Mouse (Mus musculus): ENCODE results near the gene Cabp4.
A peak's percentile ranks its signal among the peaks of the same experiment; 100 is the strongest.
"Not testable (repeated sequence)": the region's sequence is repeated elsewhere in the genome, so short reads cannot be mapped to it uniquely, and the experiment has no call there.

Cabp4 gene

DNA sequence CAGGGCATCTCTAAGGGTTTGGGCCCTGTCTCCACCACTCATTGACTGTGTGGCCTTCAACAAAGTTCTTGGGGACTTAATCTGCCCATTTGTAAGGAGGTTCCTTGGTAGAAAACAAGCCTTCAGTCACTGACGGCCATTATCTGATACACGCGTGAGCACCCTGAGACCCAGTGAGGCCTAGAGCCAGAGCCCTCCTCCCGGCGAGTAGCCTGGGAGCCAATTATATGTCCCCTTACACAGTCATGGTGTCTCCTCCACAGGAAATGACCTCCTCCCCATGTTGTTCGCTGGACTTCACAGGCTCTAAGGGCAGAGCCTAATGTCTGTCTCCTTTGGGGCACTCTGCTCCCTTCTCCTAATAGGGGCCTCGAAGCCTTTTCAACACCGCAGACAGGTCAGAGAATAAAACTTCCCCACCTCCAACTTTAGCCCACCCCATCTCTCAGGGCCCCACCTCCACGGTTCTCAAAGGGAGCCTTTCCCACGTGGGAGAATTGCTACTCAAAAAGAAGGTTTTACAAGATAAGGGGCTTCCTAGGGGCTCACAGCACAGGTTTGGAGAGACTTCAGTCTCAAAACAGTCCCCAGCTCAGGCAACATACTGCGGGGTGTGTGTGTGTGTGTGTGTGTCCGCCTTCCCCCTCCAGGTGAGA lies 2.7 kb upstream of the Cabp4 start:
- no peak for DNase-seq

DNA sequence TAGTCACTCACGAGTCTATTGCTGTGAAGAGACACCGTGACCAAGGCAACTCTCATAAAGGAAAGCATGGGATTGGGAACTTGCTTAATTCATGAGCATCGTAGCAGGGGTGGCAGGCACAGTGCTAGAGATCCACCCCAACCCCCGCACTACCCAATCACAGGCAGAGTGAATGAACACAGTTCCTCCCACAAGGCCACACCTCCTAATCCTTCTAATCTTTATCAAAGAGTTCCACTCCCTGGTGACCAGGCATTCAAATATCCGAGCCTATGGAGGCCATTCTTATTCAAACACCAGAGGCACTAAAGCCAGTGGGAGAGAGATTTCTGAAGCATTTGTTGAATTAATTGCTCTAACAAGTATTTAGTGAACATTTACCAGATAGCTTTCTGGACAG lies 2.1 kb upstream of the Cabp4 start:
- peak; percentile 11 for DNase-seq

DNA sequence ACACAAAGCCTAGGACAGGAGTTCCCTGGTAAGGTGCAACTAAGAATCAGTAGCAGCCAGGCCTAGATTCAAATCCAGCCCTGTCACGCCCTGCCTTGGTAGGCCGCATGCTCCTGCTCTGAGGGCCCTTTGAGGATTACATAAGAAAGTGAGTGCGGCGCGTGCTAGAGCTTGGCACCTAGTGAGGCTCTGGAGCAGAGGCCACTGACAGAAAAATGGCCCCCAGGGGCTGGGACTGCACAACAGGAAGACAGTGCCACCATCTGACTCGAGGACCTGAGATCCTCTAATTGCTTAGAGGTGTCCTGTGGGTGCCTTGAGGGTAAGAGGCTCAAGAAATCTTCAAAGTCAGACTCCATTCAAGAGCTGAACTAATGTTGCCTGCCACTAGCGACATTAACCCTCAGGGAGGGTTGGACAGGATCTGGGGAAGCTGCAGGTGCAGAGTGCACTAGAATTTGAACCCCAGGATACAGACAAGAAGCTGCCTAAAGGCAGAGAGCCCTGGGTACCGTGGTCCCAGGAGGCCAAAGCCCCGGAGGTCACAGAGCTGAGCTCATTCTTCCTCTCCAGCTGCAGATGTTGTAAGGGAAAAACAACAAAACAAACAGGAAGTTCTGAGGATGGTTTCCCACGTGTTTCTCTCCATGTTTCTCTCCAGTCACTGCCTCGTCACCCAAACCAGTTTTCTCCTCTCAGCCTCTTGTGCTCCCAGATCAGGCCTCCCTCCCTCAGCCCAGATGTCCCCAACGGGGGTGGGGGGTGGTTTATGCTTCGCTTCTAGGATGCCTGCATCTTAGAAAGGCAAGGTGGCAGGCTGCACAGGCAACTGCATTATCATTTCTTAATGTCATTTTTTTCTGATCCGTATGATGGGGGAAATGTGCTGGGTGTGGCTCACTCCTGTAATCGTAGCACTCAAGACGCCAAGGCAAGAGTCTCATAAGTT lies 991 bp upstream of the Cabp4 start:
- DNase-seq: peak; percentile 49

DNA sequence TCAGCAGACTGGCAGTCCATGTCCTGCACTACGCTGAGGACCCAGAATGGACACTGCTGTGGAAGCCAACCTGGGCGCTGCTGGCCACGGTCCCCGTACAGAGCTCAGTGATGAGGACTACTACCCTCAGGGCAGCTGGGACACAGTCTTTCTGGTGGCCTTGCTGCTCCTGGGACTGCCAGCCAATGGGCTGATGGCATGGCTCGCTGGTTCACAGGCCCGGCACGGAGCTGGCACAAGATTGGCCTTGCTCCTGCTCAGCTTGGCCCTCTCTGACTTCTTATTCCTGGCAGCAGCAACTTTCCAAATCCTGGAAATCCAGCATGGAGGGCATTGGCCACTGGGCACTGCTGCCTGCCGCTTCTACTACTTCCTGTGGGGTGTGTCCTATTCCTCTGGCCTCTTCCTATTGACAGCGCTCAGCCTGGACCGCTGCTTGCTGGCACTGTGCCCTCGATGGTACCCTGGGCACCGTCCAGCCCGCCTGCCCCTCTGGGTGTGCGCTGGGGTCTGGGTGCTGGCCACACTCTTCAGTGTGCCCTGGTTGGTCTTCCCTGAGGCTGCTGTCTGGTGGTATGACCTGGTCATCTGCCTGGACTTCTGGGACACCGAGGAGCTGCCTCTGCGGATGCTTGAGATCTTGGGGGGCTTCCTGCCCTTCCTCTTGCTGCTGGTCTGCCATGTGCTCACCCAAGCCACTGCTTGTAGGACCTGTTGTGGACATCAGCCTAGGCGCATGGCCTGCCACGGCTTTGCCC lies 1.2 kb downstream of the Cabp4 start:
- peak; percentile 51 for DNase-seq

DNA sequence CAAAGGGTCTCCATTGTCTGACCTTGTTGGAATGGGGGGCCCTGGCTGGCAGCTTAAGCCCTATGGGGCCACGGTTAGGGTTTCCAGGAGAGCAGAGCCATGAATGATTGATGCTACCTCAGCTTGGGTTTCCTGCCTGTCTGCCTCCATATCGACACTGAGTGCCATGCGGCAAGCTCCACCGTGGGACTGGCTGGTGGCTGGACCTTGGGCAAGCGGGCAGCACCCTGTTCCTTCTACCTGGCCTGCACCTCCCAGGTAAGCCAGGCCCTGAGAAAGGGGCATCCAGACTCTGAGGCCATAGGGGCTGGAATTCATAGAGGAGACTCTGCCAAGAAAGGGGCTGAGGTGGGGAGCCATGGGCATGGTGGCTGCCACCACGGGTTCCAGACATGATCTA lies 3.7 kb downstream of the Cabp4 start:
- no peak for DNase-seq

DNA sequence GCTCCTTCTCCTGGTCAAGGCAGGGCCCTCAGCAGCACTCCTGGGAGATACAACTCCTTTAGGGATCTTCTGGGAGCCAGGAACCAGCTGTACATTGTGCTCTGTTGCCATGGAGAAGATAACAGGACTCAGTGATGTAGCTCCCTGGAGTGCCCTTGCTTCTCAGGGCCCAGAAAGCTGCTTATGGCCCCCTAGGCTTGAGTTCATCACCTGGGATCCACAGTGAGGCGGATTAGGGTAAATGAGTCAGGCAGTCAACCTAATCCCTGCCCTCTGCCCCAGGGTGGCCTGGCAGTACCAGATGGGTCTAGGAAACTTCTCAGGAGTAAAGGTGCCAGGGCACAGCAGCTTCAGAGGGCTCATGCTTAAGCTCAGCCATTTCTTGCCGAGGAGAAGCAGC lies 4.4 kb downstream of the Cabp4 start, which contains the start of gene Gpr152:
Gpr152 (plus strand) TSS at position 342 of the 400 bp plus-strand sequence.
- DNase-seq: no peak

DNA sequence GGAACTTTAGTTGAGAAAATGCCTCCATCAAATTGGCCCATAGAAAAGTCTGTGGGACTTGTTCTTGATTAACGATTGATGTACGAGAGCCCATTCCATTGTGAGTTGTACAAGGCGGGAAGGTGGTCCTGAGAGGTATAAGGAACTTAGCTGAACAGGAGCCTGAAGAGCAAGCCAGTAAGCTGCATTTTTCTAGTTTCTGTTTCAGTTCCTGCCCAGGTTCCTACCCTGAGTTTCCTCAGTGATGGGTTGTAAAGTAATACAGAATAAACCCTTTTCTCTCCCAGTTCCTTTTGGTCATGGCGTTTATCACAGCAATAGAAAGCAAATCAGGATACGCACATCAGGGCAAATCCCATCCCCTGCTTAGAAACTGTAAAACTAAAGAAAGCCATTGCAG lies 5.9 kb downstream of the Cabp4 start:
- DNase-seq: no peak

DNA sequence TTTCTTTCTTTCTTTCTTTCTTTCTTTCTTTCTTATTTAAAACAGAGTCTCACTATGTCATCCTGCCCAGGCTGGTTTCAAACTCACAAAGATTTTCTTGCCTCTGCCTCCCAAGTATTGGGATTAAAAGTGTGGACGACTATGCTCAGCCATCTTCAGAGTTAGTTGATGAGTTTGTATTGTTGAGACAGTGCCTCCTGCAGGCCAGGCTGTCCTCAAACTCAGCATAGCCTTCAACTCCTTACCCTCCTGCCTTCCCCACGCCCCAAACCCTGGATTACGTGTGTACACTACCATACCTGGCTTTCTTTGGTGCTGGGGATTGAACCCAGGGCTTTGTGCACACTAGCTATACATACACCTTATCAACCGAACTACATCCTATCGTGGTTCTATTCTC lies 7.4 kb downstream of the Cabp4 start:
- DNase-seq: no peak

DNA sequence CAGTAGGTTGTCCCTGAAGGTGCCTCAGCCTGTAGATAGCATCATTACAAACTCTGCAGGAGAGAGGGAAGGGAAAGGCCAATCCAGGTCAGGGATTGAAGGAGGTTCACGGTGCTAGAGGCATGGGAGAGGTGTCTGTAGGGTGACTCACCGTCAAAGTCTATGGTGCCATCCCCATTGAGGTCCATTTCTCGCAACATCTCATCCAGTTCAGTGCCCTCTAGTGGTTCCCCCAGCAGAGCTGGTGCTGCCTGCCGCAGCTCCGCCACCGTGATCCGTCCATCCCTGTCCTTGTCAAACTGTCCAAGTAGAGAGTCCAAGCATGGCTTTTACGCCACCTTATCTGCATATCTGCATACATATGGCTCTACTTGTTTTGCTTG lies 7.9 kb downstream of the Cabp4 start:
- DNase-seq: not testable (repeated sequence)

DNA sequence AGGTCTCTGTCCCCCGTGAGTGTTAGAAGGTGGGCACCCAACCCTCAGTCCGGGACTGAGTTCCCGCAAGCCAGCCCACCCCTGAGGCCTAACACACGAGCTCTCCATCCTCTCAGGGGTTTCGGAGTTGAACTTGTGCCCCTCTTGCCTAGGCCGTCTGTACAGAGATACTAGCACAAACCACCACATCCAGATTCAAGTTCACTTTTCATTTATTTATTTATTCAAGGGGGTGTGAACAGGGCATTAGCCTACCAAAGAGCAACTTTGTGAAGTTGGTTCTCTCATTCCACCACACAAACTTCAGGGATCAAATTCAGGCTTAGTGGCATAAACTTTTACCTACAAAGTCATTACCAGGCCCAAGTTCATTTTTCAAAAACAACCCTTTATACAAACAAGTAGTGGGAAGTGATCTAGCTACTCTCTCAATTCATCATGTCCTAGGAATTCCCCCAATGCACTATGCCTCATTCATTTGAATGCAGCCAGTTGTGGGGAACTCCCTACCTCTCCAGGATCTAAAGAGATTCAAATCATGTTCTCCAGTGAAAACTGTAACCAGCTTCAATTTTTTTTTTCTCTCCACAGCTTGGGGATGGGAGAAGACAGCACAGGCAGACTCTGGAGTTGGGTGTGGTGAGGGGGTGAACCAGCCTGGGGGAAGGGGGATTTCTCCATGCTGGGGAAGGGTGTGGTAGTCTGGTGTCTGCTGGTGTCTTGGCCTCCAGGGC lies 8.4 kb downstream of the Cabp4 start:
- DNase-seq: not testable (repeated sequence)

DNA sequence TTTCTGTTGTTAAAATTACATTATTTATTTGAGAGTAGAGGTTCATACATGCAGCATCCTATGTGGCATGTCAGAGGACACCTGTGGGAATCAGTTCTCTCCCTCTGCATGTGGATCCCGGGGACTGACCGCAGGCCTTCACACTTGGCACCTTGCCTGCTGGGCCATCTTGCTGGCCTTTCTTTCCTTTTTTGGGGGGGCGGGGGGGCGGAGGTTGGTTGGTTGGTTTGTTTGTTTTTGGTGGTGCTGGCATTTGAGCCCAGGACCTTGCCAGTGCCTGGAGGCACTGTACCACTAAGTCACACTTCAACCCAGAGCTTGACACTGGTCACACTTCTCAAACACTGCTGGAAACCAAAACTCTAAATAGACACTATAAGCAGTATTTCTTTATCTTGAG lies 9.5 kb downstream of the Cabp4 start:
- DNase-seq: no peak

DNA sequence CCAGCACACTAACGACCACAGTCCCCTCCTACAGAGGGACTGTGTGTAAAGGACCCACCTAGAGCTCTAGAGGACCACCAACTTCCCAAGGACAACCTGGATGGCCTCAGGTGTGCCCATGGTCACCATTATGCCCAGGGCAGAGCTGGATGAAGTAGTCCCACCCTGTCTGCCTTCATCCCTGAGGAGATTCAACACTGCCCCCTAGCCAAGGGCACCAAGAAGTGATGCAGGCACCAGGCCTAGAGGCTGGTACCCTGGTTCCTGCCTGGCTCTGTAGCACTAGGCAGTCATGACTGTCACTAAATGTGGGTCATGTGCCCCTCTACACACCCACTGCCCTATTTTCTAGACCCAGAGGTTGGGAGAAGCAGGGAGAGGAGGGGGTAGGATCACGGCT lies 12.1 kb downstream of the Cabp4 start:
- no peak for DNase-seq

DNA sequence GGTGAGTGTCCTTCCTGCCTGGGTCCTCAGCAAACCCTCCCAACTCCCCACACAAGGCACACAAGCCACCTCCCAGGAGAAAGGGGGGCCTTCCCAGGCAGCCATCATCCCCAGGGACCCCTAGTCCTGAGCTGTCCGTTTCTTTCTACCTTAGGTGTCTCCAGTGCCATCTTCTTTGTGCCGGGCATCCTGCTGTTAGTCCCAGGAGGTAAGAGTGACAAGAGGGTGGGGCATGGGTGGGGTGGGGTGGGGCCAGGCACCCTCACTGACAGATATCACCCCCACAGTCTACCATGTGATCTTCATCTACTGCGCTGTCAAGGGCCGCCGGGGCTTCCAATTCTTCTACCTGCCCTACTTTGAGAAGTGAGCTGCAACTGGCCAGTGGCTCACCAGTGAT lies 12.8 kb downstream of the Cabp4 start:
- no peak for DNase-seq

DNA sequence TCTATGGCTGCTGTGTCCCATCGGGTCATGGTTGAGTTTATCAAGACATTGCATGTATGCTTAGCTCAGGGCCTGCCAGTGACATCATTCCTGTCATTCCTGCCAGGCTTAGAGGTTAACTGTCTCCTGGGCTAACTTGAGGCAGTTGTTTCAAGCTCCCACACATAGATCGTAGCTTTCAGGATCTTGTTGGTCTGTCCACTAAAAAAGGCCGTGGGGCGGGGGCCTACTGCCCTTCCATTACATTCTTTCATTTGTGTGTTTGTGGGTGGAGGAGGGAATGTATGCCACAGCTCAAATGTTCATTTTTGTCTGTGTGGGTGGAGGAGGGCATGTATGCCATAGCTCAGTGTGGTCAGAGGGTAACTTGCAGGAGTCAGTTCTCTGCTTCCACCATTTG lies 13.7 kb downstream of the Cabp4 start:
- DNase-seq: no peak

DNA sequence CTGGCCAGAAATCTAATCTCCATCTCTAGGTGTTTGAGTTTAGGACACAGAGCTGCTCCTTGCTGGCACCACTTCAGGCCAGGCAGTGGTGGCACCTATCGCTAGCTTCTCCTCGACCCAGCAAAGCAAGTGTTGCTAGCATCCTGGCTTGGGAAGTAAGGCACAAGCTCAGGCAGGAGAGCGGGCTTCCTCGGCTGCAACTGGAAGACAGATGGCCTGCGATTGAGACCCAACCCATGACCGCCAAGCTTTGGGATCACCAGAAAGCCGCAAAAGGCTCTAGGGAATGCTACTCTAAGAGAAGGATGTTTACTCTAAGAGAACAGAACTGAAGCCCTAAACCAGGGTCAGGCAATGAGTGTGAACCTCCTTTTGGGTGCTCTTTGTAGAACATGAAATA lies 14.4 kb downstream of the Cabp4 start:
- DNase-seq: no peak

DNA sequence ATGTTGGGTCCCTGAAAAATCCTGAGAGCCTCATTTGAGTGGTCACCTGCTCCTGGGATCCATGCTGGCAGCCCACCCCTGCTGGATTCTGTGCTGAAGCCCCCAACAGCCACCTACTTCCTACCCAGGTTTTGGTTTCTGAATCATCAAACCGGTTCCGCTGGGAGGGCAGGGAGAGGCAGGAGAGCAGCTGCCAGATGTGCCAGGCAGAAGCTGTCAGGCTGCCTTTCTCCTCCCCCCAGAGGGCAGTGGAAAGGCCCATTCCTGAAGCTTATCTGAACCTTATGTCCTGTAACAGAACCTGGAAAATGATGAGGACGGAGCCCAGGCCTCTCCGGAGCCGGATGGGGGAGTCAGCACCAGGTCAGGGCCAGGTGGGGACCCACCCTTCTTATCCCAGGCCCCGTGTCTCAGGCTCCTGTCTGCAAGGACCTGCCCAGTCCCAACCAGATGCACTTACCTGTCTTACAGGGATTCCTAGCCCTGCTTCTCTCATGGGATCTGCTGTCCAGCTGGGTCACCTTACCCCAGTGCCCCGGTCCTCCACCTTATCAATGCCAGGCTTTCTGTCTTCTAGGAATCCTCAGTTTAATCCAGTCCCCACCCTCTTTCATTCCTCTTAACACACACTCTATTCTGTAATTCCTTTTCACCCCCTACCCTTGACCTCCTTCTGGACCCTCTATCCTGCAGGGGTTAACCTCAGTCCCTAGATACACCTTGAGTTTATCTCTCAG lies 16.9 kb downstream of the Cabp4 start:
- no peak for DNase-seq

DNA sequence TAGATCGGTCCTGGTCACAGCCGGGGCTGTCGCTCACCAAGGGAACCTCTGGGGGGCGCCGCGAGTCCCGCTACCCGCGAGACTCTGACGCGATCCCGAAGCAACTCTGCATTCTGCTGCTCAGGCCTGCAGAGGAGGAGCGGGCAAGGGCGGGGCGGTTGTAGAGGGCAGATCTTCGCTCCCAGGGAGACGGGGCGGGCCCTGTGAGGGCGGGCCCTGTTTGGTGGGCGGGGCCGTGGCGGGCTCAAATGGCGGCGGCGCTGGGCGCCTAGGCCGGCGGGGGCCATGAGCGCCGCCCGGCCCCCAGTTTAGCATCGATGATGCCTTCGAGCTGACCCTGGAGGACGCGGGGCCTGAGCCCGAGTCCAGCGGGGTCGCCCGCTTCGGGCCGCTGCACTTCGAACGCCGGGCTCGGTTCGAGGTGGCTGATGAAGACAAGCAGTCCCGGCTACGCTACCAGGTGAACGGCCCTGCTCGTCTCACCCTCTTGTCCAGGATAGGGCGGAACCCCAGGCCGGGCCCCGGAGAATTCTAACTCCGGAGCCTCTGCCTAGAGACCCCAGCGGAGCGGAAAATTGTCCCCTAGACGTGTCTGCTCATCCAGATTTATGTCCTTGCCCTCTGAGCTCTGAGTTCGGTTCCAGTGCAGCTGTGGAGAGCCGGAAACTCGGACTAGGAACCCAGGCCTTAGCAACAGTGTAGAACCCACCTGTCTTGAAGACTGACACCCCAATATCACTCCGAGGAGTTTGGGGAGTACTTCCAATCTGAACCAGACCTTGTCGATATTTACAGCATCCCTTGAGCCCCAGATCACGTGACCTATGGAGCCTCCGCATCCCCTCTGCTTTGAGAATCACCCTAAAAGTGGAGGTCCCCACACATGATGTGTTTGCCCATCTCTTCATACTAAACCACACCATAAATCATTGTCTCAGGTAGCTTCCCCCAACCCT lies 17.8 kb downstream of the Cabp4 start, which contains the start of gene Aip:
Aip (minus strand) TSS at position 118 of the 956 bp plus-strand sequence.
- peak; percentile 99 for DNase-seq

DNA sequence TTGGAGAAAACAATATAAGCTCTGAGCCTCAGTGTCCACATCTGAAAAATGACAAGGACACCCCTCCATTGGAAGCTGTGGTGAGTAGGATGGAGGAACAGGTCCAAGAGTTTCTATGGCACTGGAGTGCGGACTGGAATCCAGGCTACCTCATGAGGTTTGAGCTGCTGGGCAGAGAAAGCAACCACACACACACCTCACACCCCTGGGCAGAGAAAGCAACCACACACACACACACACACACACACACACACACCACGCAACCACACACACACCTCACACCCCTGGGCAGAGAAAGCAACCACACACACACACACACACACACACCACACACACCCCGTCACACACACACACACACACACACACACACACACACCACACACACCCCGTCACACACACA lies 18.6 kb downstream of the Cabp4 start:
- DNase-seq: not testable (repeated sequence)

DNA sequence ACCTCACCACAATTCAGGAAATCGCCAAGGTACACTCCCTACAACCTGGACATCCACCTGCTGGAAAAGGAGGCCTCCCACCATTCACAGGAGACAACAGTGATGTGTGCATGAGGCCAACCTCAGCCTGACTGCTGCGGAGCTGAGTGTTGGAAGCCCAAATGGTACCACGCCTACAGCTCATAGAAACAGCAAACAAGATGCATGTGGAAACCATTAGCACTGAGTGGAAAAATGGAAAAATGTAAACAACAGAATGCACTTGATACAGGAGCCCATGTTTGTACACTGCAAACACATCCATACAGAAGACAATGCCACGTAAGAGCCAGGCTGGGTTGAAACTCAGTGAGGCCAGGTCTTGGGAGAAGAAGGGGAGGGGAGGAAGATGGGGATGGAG lies 19.4 kb downstream of the Cabp4 start:
- DNase-seq: no peak
